Mouse (Mus musculus): ENCODE data around the gene Abhd17a. TPM values are rescaled to one million over a fixed set of nuclear protein-coding genes. Genes with fewer than 3 reads are reported as not detected.

Abhd17a gene
- polyA plus RNA-seq, 1 experiment: not detected

DNA sequence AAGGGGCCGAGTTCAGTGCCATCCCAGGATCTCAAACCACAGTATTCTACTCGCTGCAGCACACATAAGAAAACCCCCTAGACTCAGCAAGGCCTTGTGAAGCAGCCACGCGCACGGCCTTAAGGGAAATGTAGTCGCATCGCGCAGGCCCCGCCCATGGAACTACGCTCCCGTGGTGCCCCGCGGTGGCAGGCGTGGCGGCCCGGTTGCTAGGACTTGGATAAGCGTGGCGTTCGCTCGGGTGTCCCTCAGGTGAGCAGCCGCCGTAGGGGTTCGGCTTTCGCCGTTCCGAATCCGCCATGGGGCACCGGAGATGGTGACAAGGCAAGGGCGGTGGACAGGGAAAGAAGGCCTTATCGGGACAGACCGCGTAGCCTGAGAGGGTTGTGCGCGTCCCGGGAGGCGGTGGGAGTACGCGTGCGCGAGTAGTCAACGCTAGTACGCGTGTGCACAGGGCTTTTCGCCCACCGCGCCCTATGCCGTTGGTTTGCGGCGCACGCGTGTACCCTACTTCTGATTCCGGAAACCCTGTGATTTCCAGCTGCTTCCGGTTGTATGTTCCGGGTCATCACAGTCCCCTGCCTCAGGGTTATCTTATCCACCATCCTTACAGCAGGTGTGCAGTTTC is 12.7 kb upstream of the Abhd17a start, which contains the start of the genes Scamp4 and Adat3:
Gene Scamp4 (plus strand): TSS at position 175 of the 628 bp plus-strand sequence.
Gene Adat3 (plus strand): TSS at position 183 of the 628 bp plus-strand sequence.
- peak within 1 kb of the TSS; percentile 85 for H3K4me3 ChIP-seq (ENCODE audit: insufficient read depth, low read depth, low read length)
- WGBS: under 1% methylated on average over 54 of the region's 54 CpGs
- TF ChIP-seq CTCF (IDR thresholded peaks at IDR 0.05; ENCODE audit: insufficient read depth, low read depth, low read length) (no peak), POLR2A (IDR thresholded peaks at IDR 0.05; ENCODE audit: insufficient read depth, low read depth, low read length) (peak; percentile 70)
- peak within 1 kb of the TSS; percentile 88 for H3K27ac ChIP-seq (ENCODE audit: insufficient read depth, low read depth, low read length)
- peaks cover 17% of the 10 kb centered on the region for H3K4me1 ChIP-seq (ENCODE audit: control insufficient read depth, insufficient read depth, low read length)

DNA sequence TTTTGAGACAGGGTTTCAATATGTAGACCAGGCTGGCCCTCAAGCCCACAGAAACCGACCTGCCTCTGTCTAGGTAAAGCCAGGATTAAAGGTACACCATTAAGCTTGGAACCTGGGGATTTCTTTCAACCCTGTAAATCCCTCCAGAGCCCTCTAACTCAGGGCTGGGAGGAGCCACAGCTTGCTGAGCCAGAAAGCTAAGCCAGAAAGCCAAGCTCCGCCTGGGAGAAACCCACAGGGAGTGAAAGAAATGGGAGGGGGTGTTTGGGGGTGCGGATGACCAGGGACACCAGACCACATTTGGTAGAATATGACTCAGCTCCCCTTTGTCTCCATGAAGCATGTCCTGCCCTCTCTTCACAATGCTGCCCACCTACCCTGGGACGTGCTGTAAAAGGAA is 6.2 kb upstream of the Abhd17a start:
- Histone ChIP-seq H3K27ac (ENCODE audit: insufficient read depth, low read depth, low read length) (no peak overlapping the region), H3K4me3 (ENCODE audit: insufficient read depth, low read depth, low read length) (no peak overlapping the region), H3K4me1 (ENCODE audit: control insufficient read depth, insufficient read depth, low read length) (no peaks in the 10 kb centered on the region)
- TF ChIP-seq CTCF (IDR thresholded peaks at IDR 0.05; ENCODE audit: insufficient read depth, low read depth, low read length) (no peak), POLR2A (IDR thresholded peaks at IDR 0.05; ENCODE audit: insufficient read depth, low read depth, low read length) (no peak)
- WGBS: 42% methylated on average over 4 of the region's 4 CpGs

DNA sequence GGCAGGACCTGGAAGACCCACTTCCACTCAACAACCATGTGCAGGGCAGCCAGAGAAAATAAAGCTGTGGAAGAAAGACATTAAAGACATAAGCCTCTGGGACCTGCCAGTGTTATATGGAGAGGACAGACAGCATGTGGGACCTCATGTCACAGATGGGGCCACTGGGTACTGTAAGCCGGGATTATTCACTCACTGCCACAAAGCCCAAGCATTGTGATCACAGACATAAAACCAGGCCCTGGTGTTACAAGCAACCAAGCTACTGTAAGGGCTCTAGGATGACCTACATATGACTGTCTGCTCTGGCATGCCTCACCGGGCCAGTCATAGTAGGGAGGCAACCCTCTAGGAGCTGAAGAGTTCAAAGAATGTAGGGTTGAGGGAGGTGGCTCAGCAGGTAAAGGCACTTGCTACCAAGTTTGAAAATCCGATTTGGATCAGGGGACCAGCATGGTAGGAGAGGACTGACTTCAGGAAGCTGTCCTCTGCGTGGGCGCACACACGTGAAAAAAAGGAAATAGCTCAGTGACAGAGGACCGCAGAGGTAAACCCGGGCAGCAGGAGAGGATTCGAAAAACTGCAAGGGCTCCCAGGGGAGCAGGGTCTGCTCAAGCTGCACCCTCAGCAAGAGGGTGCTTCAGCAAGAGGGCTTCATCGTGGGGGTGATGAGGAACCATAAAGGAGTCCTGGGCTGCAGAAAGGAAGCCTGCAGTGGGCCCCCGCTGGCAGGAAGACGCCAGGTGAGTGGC is 838 bp downstream of the Abhd17a start:
- peak overlapping the region; percentile 67 for H3K4me3 ChIP-seq (ENCODE audit: insufficient read depth, low read depth, low read length)
- no peak overlapping the region for H3K27ac ChIP-seq (ENCODE audit: insufficient read depth, low read depth, low read length)
- TF ChIP-seq POLR2A (IDR thresholded peaks at IDR 0.05; ENCODE audit: insufficient read depth, low read depth, low read length) (no peak), CTCF (IDR thresholded peaks at IDR 0.05; ENCODE audit: insufficient read depth, low read depth, low read length) (no peak)
- 7% methylated on average over 12 of the region's 12 CpGs for WGBS
- peaks cover 42% of the 10 kb centered on the region for H3K4me1 ChIP-seq (ENCODE audit: control insufficient read depth, insufficient read depth, low read length)

DNA sequence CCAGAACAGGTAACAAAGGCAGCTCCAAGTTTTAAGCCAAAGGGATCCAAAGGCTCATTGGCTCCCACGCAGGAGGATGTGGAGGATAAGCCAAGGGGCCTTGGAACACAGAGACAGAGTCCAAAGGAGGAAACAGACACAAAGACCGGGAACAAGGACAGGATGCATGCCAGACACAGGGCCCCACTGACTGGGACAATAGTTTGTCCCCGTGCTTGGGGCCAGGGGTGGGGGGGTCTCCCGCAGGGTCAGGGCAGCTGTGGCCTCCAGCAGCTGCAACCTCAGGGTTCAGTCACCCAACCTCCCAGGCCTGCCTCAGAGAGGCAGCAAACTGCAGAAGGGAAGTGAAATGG is 2.9 kb downstream of the Abhd17a start:
- TF ChIP-seq POLR2A (IDR thresholded peaks at IDR 0.05; ENCODE audit: insufficient read depth, low read depth, low read length): no peak
- TF ChIP-seq CTCF (IDR thresholded peaks at IDR 0.05; ENCODE audit: insufficient read depth, low read depth, low read length): no peak
- Histone ChIP-seq H3K4me1 (ENCODE audit: control insufficient read depth, insufficient read depth, low read length) (peaks cover 53% of the 10 kb centered on the region), H3K4me3 (ENCODE audit: insufficient read depth, low read depth, low read length) (no peak overlapping the region), H3K27ac (ENCODE audit: insufficient read depth, low read depth, low read length) (no peak overlapping the region; the same call in 1 of the 2 replicates)
- 23% methylated on average over 4 of the region's 4 CpGs for WGBS

DNA sequence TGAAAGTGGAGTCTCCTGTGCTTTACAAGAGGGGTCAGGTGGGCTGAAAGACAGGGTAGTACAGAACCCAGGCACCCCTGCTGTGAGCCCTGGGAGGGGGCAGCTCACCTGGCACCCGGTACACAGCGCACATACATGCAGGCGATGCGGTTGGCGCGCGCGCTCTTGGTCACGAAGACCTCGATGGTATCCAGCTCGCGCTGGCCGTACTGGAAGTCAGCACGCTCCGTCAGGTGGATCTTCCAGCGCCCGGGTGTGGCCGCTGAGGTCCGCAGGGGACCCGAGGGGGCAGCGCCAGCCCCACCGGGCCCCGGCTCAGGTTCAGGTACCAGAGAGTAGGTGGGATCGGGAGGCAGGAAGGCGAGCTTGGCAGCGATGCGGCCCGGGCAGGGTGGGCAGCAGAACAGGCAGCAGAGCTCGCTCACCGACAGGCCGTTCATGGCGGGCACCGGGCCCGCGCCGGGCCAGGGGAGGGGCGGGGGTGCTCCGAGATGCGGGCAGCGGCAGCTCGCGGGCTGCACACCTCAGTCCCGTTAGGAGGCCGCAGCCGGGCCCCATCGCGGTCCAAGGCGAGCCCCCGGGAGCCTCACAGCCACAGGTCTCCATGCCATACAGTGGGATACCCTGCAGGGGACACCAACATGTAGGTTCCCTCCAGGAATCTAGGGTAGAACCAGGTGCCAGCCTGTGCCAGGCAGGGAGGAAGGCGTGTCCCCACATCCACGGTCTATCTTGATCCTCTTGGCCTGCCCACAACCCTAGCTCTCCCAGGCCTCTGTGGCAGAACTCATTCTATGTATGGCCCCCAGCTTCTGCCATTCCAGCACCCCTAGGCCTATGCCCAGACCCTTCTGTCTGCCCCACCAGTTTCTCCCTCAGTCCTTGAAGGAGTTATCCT is 3.5 kb downstream of the Abhd17a start:
- H3K27ac ChIP-seq (ENCODE audit: insufficient read depth, low read depth, low read length): no peak overlapping the region; the same call in 1 of the 2 replicates
- H3K4me3 ChIP-seq (ENCODE audit: insufficient read depth, low read depth, low read length): no peak overlapping the region
- no peak for TF ChIP-seq CTCF (IDR thresholded peaks at IDR 0.05; ENCODE audit: insufficient read depth, low read depth, low read length)
- H3K4me1 ChIP-seq (ENCODE audit: control insufficient read depth, insufficient read depth, low read length): peaks cover 53% of the 10 kb centered on the region
- 92% methylated on average over 43 of the region's 51 CpGs for WGBS

DNA sequence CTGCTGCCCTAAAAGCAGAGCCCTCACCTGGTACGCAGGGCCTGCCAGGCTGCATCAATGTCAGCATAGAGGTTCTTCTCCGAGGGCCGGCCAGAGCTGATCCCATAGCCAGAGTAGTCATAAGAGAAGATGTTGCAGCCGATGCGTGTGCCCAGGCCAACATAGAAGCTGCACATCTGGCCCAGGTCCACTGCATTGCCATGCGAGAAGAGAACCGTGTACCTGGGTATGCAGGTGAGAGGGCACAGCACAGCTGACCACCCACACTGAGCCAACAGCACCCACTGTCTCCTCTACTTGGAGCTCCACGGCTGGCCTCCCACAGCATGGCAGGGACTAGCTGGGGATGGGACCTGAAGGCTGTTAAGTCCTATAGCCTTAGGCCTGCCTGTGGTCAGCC is 4.6 kb downstream of the Abhd17a start:
- Histone ChIP-seq H3K4me3 (ENCODE audit: insufficient read depth, low read depth, low read length) (no peak overlapping the region), H3K4me1 (ENCODE audit: control insufficient read depth, insufficient read depth, low read length) (peaks cover 53% of the 10 kb centered on the region), H3K27ac (ENCODE audit: insufficient read depth, low read depth, low read length) (no peak overlapping the region)
- 92% methylated on average over 8 of the region's 8 CpGs for WGBS
- TF ChIP-seq CTCF (IDR thresholded peaks at IDR 0.05; ENCODE audit: insufficient read depth, low read depth, low read length) (no peak), POLR2A (IDR thresholded peaks at IDR 0.05; ENCODE audit: insufficient read depth, low read depth, low read length) (no peak)

DNA sequence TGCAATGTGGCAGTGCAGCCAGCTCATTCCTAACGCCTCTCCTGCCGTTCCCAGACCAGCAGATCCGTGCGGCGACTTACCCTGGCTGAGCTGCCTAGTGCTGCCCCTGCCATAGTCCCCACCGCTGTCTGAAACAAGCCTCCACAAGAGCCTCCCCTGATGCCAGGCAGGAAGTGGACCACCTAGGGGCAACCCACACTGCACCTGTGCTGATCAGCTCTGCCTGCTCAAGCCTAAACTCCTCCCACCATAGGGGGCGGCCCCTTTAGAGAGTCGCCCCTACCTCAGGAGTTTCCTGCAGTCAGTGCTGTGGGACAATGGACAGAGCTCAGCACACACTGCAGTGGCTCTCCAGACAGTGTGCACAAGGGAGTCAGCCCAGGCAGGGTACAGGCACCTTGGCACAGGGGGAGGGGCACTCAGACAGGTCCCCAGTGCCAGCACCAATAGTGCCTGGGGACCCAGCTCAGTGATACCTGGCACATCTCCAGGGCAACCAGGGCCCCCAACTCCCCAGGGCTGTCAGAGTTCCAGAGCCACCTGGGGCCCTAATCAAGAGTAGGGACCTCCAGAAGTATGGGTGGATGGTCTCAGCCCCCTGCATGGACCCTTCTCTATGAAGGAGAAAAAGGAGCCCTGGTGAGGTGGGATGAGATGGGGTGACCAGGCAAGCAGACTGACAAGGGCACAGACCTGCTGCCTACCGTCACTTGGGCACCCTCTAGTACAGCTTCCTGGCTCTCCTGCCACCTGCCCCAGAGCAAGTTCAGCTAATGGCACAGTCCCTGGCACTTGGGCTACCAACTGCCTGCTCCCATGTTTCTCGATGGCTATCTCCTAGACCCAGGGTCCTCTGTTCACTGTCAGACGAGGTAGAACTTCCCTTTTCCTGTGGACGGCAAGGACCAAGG is 5.2 kb downstream of the Abhd17a start:
- TF ChIP-seq CTCF (IDR thresholded peaks at IDR 0.05; ENCODE audit: insufficient read depth, low read depth, low read length) (no peak), POLR2A (IDR thresholded peaks at IDR 0.05; ENCODE audit: insufficient read depth, low read depth, low read length) (no peak)
- H3K27ac ChIP-seq (ENCODE audit: insufficient read depth, low read depth, low read length): no peak overlapping the region
- H3K4me1 ChIP-seq (ENCODE audit: control insufficient read depth, insufficient read depth, low read length): peaks cover 50% of the 10 kb centered on the region
- WGBS: 65% methylated on average over 12 of the region's 12 CpGs
- no peak overlapping the region for H3K4me3 ChIP-seq (ENCODE audit: insufficient read depth, low read depth, low read length)

DNA sequence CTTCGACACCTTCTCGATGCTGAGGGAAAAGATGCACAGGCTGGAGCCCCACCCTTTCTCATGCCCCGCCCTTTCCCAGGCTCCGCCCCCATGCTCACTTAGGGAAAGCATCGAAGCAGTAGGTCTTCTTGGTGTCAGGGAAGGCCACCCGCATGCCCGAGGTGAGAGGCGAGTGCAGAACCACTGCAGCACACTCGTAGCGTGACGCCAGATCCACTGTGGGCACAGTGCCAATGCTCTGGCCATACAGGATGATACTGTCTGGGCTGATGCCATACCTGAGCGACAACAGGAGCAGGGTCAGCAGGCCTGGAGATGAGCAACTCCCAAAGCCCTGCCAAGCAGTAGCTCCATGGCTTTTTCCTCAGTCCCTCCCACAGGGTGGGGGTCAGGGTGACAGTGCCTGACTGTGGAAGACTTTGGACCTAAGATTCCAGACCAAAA is 6.1 kb downstream of the Abhd17a start:
- no peak overlapping the region for H3K27ac ChIP-seq (ENCODE audit: insufficient read depth, low read depth, low read length)
- no peak overlapping the region for H3K4me3 ChIP-seq (ENCODE audit: insufficient read depth, low read depth, low read length)
- peaks cover 46% of the 10 kb centered on the region for H3K4me1 ChIP-seq (ENCODE audit: control insufficient read depth, insufficient read depth, low read length)
- 59% methylated on average over 12 of the region's 12 CpGs for WGBS
- TF ChIP-seq CTCF (IDR thresholded peaks at IDR 0.05; ENCODE audit: insufficient read depth, low read depth, low read length) (no peak), POLR2A (IDR thresholded peaks at IDR 0.05; ENCODE audit: insufficient read depth, low read depth, low read length) (no peak)
